Mouse (Mus musculus) cortical plate, adult 2 months (tissue): Measurements from ENCODE around the gene Fam205c. TPM values are rescaled to one million over a fixed set of nuclear protein-coding genes. Genes with fewer than 3 reads are reported as not detected.

ENCODE experiments used
- H3K27ac ChIP-seq: fragments of 200-500 bp; 2 replicates; pipeline ENCODE4 v1.5.1; 2012; ENCODE audit warnings: low read length, control low read depth, inconsistent platforms; ENCODE audit not compliant: insufficient read depth
- H3K4me1 ChIP-seq: fragments of 200-500 bp; 2 replicates; pipeline ENCODE4 v1.6.1; 2011; ENCODE audit warnings: low read length; ENCODE audit not compliant: control insufficient read depth, insufficient read depth
- H3K4me3 ChIP-seq: fragments of 200-500 bp; 2 replicates; pipeline ENCODE4 v1.5.1; 2011; ENCODE audit warnings: mild to moderate bottlenecking, low read length, control low read depth; ENCODE audit not compliant: insufficient read depth
- CTCF ChIP-seq: fragments of 200-500 bp; IDR thresholded peaks from 2 replicates; pipeline ENCODE4 v1.5.1; 2011; ENCODE audit warnings: mild to moderate bottlenecking, control low read depth, low read length; ENCODE audit not compliant: insufficient read depth; ENCODE audit errors: extremely low read depth
- POLR2A ChIP-seq: fragments of 200-500 bp; IDR thresholded peaks from 2 replicates; pipeline ENCODE4 v1.6.1; 2011; ENCODE audit warnings: mild to moderate bottlenecking, low read length, control low read depth; ENCODE audit not compliant: insufficient read depth; ENCODE audit errors: extremely low read depth
- polyA plus RNA-seq: library from polyadenylated mRNA; depleted of rRNA; stranded (reverse); fragments of >200 nt; gene quantifications from 2 replicates; pipeline ENCODE4 v1.2.3, GENCODE M21; 2012; rRNA removed

Fam205c gene
- polyA plus RNA-seq, result 0.15 TPM in 1 of 2 replicates, not detected in the other

GRCm38 (mm10) chr4:42874134-42874533, at the start of gene Fam205c:
Gene Fam205c (minus strand): TSS chr4:42874234.
- TF ChIP-seq POLR2A (no peak), CTCF (no peak)
- Histone ChIP-seq H3K4me3 (no peak within 1 kb of the TSS), H3K4me1 (no peaks in the 10 kb centered on the region), H3K27ac (no peak within 1 kb of the TSS)

GRCm38 (mm10) chr4:42922461-42922860, 48.4 kb upstream of the Fam205c start:
- TF ChIP-seq CTCF, result no peak
- TF ChIP-seq POLR2A, result no peak
- Histone ChIP-seq H3K4me1 (peaks cover 11% of the 10 kb centered on the region), H3K4me3 (peak overlapping the region; percentile 30), H3K27ac (peak overlapping the region; percentile 80)

- TF ChIP-seq CTCF, result no peak
- no peak for TF ChIP-seq POLR2A
- Histone ChIP-seq H3K4me3 (peak overlapping the region; percentile 30), H3K4me1 (peaks cover 11% of the 10 kb centered on the region), H3K27ac (peak overlapping the region; percentile 80)
These were observed 48.0 kb upstream of the Fam205c start for GRCm38 (mm10) chr4:42922056-42922455.

GRCm38 (mm10) chr4:42921536-42921935, 47.5 kb upstream of the Fam205c start:
- peaks cover 11% of the 10 kb centered on the region for H3K4me1 ChIP-seq
- H3K4me3 ChIP-seq, result no peak overlapping the region
- TF ChIP-seq POLR2A (0 out of 2 replicates have a peak, but pooled peaks have one; percentile 24), CTCF (no peak)
- peak overlapping the region; percentile 34 for H3K27ac ChIP-seq

- peaks cover 13% of the 10 kb centered on the region for H3K4me1 ChIP-seq
- no peak overlapping the region for H3K4me3 ChIP-seq
- H3K27ac ChIP-seq, result peak overlapping the region; percentile 34
- TF ChIP-seq POLR2A (no peak), CTCF (no peak)
These were observed 46.7 kb upstream of the Fam205c start for GRCm38 (mm10) chr4:42920726-42921125.

- peaks cover 10% of the 10 kb centered on the region for H3K4me1 ChIP-seq
- peak overlapping the region; percentile 98 for H3K27ac ChIP-seq
- H3K4me3 ChIP-seq, result peak overlapping the region; percentile 71
- no peak for TF ChIP-seq POLR2A
- TF ChIP-seq CTCF, result no peak
These were observed 43.4 kb upstream of the Fam205c start for GRCm38 (mm10) chr4:42917402-42917774.

GRCm38 (mm10) chr4:42916617-42917401, 42.8 kb upstream of the Fam205c start, which contains the start of gene Phf24:
Gene Phf24 (plus strand): TSS chr4:42916660.
- peaks cover 9% of the 10 kb centered on the region for H3K4me1 ChIP-seq
- TF ChIP-seq CTCF, result no peak
- peak; percentile 45; the same call in 1 of the 2 replicates for TF ChIP-seq POLR2A
- H3K27ac ChIP-seq, result peak within 1 kb of the TSS; percentile 98
- peak within 1 kb of the TSS; percentile 71 for H3K4me3 ChIP-seq

GRCm38 (mm10) chr4:42915966-42916365, 41.9 kb upstream of the Fam205c start:
- H3K27ac ChIP-seq, result peak overlapping the region; percentile 43; the same call in 1 of the 2 replicates
- H3K4me1 ChIP-seq, result peaks cover 6% of the 10 kb centered on the region
- TF ChIP-seq CTCF (no peak), POLR2A (no peak)
- no peak overlapping the region; the same call in 1 of the 2 replicates for H3K4me3 ChIP-seq

GRCm38 (mm10) chr4:42915311-42915710, 41.3 kb upstream of the Fam205c start:
- Histone ChIP-seq H3K4me1 (peaks cover 2% of the 10 kb centered on the region; the same call in 1 of the 2 replicates), H3K27ac (no peak overlapping the region), H3K4me3 (no peak overlapping the region)
- TF ChIP-seq CTCF (no peak), POLR2A (no peak)

GRCm38 (mm10) chr4:42913391-42913790, 39.4 kb upstream of the Fam205c start:
- H3K4me1 ChIP-seq, result peaks cover 2% of the 10 kb centered on the region; the same call in 1 of the 2 replicates
- TF ChIP-seq CTCF (no peak), POLR2A (no peak)
- no peak overlapping the region for H3K4me3 ChIP-seq
- no peak overlapping the region for H3K27ac ChIP-seq
